Mouse (Mus musculus) erythroblast, embryonic 14.5 days (primary cell): ENCODE measurements around the gene Nxf2.

Experiments
- GATA1 ChIP-seq: IDR thresholded peaks from 2 replicates; pipeline ENCODE4 v1.6.1; 2012; ENCODE audit warnings: low read length, inconsistent platforms, mixed read lengths
- TAL1 ChIP-seq: IDR thresholded peaks from 3 replicates; pipeline ENCODE4 v1.6.1; 2012; ENCODE audit warnings: low read length, inconsistent platforms, mixed read lengths

- TF ChIP-seq GATA1 = no peak
- no peak for TF ChIP-seq TAL1
These were observed 51.2 kb downstream of the Nxf2 start for GRCm38 (mm10) chrX:134913234-134913936.
